Mouse (Mus musculus): ENCODE measurements at regions not wholly inside any gene's neighbourhood (a gene's known extent, or its start where the extent isn't known, plus 50 kb on each side); places are given as distances from the start of the nearest gene placed in this dataset.

- 68% methylated on average over 8 of the region's 8 CpGs for WGBS (ENCODE audit: insufficient replicate concordance)
- no peak overlapping the region for H3K4me2 ChIP-seq (ENCODE audit: low read depth)
- ATAC-seq (ENCODE audit: insufficient read depth) (no peak), DNase-seq (ENCODE audit: low read depth in 3 of 3, low spot score in 3 of 3) (no peak)
- H3K9ac ChIP-seq (replicated peaks) = no peak overlapping the region
- no peaks in the 10 kb centered on the region for H3K9me3 ChIP-seq (ENCODE audit: control insufficient read depth, low read length)
- no peak for TF ChIP-seq EP300 (IDR thresholded peaks at IDR 0.05; ENCODE audit: low read depth)
- TF ChIP-seq CTCF (IDR thresholded peaks at IDR 0.05; ENCODE audit: low read depth) = no peak
- no peaks in the 10 kb centered on the region for H3K36me3 ChIP-seq (replicated peaks; ENCODE audit: control insufficient read depth, insufficient read depth, low read depth)
- no peak overlapping the region for H3K4me3 ChIP-seq (ENCODE audit: insufficient read depth in 1 of 2, low read depth in 2 of 2, low read length in 2 of 2)
- no peaks in the 10 kb centered on the region for H3K4me1 ChIP-seq (replicated peaks; ENCODE audit: control insufficient read depth in 2 of 2, insufficient read depth in 2 of 2, low read length in 1 of 2)
- no peak overlapping the region for H3K27ac ChIP-seq
- no peaks in the 10 kb centered on the region for H3K27me3 ChIP-seq (ENCODE audit: control insufficient read depth, insufficient read depth, low read length)
These were observed 400.7 kb upstream of the Id4 start for GRCm38 (mm10) chr13:47860316-47860715.

GRCm38 (mm10) chr13:47862896-47863295, 398.1 kb upstream of the Id4 start:
- ATAC-seq (ENCODE audit: insufficient read depth) = no peak
- Histone ChIP-seq H3K27me3 (ENCODE audit: control insufficient read depth, insufficient read depth, low read length) (no peaks in the 10 kb centered on the region), H3K4me1 (replicated peaks; ENCODE audit: control insufficient read depth in 2 of 2, insufficient read depth in 2 of 2, low read length in 1 of 2) (no peaks in the 10 kb centered on the region), H3K27ac (no peak overlapping the region), H3K9ac (replicated peaks) (no peak overlapping the region), H3K4me2 (ENCODE audit: low read depth) (no peak overlapping the region), H3K36me3 (replicated peaks; ENCODE audit: control insufficient read depth, insufficient read depth, low read depth) (no peaks in the 10 kb centered on the region), H3K9me3 (ENCODE audit: control insufficient read depth, low read length) (no peaks in the 10 kb centered on the region), H3K4me3 (ENCODE audit: insufficient read depth in 1 of 2, low read depth in 2 of 2, low read length in 2 of 2) (no peak overlapping the region)
- no peak for TF ChIP-seq EP300 (IDR thresholded peaks at IDR 0.05; ENCODE audit: low read depth)
- TF ChIP-seq CTCF (IDR thresholded peaks at IDR 0.05; ENCODE audit: low read depth) = no peak
- no peak for DNase-seq (ENCODE audit: low read depth in 3 of 3, low spot score in 3 of 3)
- 47% methylated on average over 3 of the region's 3 CpGs for WGBS (ENCODE audit: insufficient replicate concordance)

DNA sequence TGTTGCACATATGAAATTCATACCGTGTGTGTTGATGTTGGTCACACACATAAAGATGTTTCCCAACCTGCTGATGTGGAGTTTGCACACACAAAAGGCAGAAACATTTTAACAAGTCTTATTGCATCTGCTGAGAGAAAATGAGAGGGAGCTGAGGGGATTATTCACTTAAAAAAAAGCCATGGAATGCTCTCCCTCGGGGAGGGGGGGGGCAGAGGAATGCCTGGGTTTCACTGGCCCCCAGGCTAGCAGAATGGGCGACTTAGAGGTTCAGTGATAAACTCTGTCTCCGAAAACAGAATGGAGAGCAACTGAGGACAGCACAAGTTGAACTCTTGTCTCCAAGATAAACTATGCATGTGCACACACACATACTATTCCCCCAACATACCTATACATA, 392.4 kb upstream of the Id4 start:
- Histone ChIP-seq H3K27me3 (ENCODE audit: control insufficient read depth, insufficient read depth, low read length) (no peaks in the 10 kb centered on the region), H3K4me3 (ENCODE audit: insufficient read depth in 1 of 2, low read depth in 2 of 2, low read length in 2 of 2) (no peak overlapping the region), H3K4me2 (ENCODE audit: low read depth) (no peak overlapping the region), H3K36me3 (replicated peaks; ENCODE audit: control insufficient read depth, insufficient read depth, low read depth) (no peaks in the 10 kb centered on the region), H3K4me1 (replicated peaks; ENCODE audit: control insufficient read depth in 2 of 2, insufficient read depth in 2 of 2, low read length in 1 of 2) (no peaks in the 10 kb centered on the region), H3K9ac (replicated peaks) (no peak overlapping the region), H3K27ac (no peak overlapping the region), H3K9me3 (ENCODE audit: control insufficient read depth, low read length) (no peaks in the 10 kb centered on the region)
- WGBS (ENCODE audit: insufficient replicate concordance) = 35% methylated on average over 4 of the region's 4 CpGs
- DNase-seq (ENCODE audit: low read depth in 3 of 3, low spot score in 3 of 3) (no peak), ATAC-seq (ENCODE audit: insufficient read depth) (no peak)
- no peak for TF ChIP-seq CTCF (IDR thresholded peaks at IDR 0.05; ENCODE audit: low read depth)
- no peak for TF ChIP-seq EP300 (IDR thresholded peaks at IDR 0.05; ENCODE audit: low read depth)

DNA sequence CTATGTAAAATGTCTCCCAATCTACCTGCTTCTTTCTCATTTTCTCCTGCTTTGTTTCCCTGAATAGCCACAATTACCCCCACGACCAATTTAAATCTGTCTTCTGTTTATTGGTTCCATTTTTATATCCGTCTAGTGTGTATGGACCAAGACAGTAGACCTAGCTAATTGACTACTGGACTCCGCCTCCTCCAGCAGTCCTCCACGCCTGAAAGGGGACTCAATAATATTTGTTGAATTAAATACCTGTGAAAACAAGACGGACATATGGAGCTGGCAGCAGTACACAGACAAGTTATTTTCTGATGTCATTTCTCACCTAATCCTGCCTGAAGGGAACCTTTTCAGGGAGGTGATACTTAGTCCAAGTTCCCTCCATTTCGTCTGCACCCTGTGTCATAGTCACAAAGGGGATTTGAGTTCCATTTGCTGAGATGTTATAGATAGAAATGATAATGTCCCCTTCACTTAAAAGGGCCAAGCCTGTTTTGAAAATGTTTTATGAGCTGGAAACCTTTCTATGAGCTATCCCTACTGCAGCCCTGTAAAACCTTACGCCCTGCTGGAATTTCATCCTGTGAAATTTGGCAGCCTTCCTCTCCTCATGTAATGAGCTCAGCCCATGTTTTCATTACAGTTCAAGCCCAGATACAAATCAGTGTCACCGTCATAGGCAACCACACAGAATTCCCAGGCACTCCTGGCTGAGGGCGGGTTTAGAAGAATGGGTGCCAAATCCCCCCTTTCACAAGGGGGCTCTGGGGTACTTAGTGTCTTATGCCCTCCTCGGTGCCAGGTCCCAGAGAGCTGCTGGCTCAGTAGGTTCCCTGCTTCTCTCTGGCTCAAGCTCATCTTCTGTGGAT, 391.1 kb upstream of the Id4 start:
- Histone ChIP-seq H3K4me1 (replicated peaks; ENCODE audit: control insufficient read depth in 2 of 2, insufficient read depth in 2 of 2, low read length in 1 of 2) (no peaks in the 10 kb centered on the region), H3K9me3 (ENCODE audit: control insufficient read depth, low read length) (no peaks in the 10 kb centered on the region), H3K27me3 (ENCODE audit: control insufficient read depth, insufficient read depth, low read length) (no peaks in the 10 kb centered on the region), H3K4me3 (ENCODE audit: insufficient read depth in 1 of 2, low read depth in 2 of 2, low read length in 2 of 2) (no peak overlapping the region), H3K9ac (replicated peaks) (no peak overlapping the region), H3K36me3 (replicated peaks; ENCODE audit: control insufficient read depth, insufficient read depth, low read depth) (no peaks in the 10 kb centered on the region), H3K27ac (no peak overlapping the region), H3K4me2 (ENCODE audit: low read depth) (no peak overlapping the region)
- DNase-seq (ENCODE audit: low read depth in 3 of 3, low spot score in 3 of 3) (no peak), ATAC-seq (ENCODE audit: insufficient read depth) (no peak)
- TF ChIP-seq CTCF (IDR thresholded peaks at IDR 0.05; ENCODE audit: low read depth) = no peak
- TF ChIP-seq EP300 (IDR thresholded peaks at IDR 0.05; ENCODE audit: low read depth) = no peak
- WGBS (ENCODE audit: insufficient replicate concordance) = 57% methylated on average over 10 of the region's 10 CpGs

- H3K9me3 ChIP-seq (ENCODE audit: control insufficient read depth, low read length) = no peaks in the 10 kb centered on the region
- DNase-seq (ENCODE audit: low read depth in 3 of 3, low spot score in 3 of 3) = no peak
- no peaks in the 10 kb centered on the region for H3K27me3 ChIP-seq (ENCODE audit: control insufficient read depth, insufficient read depth, low read length)
- TF ChIP-seq CTCF (IDR thresholded peaks at IDR 0.05; ENCODE audit: low read depth) = no peak
- TF ChIP-seq EP300 (IDR thresholded peaks at IDR 0.05; ENCODE audit: low read depth) = no peak
- H3K4me3 ChIP-seq (ENCODE audit: insufficient read depth in 1 of 2, low read depth in 2 of 2, low read length in 2 of 2) = no peak overlapping the region
- no peak overlapping the region for H3K4me2 ChIP-seq (ENCODE audit: low read depth)
- H3K27ac ChIP-seq = no peak overlapping the region
- no peaks in the 10 kb centered on the region for H3K4me1 ChIP-seq (replicated peaks; ENCODE audit: control insufficient read depth in 2 of 2, insufficient read depth in 2 of 2, low read length in 1 of 2)
- H3K9ac ChIP-seq (replicated peaks) = no peak overlapping the region
- ATAC-seq (ENCODE audit: insufficient read depth) = no peak
- no peaks in the 10 kb centered on the region for H3K36me3 ChIP-seq (replicated peaks; ENCODE audit: control insufficient read depth, insufficient read depth, low read depth)
- 52% methylated on average over 11 of the region's 11 CpGs for WGBS (ENCODE audit: insufficient replicate concordance)
These were observed 388.4 kb upstream of the Id4 start for GRCm38 (mm10) chr13:47872645-47873044.
